Mouse (Mus musculus): ENCODE measurements at regions not wholly inside any gene's neighbourhood (a gene's known extent, or its start where the extent isn't known, plus 50 kb on each side); places are given as distances from the start of the nearest gene placed in this dataset.

DNA sequence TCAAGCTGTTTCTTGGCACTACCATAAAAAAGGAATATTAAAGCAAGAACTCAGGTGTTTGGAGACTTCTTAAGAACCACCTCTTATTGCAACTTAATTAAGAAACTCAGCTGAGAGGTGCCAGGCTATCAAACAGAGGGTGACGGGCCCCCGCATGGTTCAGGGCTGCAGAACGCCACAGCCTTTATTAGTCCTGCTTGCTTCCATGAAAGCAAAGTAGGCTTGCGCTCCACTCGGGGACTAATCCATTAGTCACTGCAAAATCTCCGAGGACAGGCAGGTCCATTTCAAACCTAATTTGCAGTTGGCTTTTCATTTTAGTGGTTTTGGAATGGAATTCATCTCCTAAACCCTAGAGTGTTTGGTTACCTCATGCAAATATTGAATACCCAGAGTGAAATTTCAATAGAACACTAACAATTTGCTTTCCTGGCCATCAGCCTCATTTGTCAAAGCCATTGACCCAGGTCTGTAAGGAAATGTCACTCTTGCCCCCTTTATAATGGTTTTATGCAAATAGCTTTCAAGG is 267.7 kb upstream of the Sulf2 start:
- no peaks in the 10 kb centered on the region for H3K4me1 ChIP-seq (ENCODE audit: control insufficient read depth, insufficient read depth, low read length)
- H3K27ac ChIP-seq (ENCODE audit: insufficient read depth, low read length) = no peak overlapping the region
- H3K4me3 ChIP-seq (replicated peaks; ENCODE audit: insufficient read depth, low read depth, low read length) = no peak overlapping the region
- 79% methylated on average over 6 of the region's 6 CpGs for WGBS
- TF ChIP-seq CTCF (IDR thresholded peaks at IDR 0.05; ENCODE audit: borderline replicate concordance, insufficient read depth, low read depth, low read length) = no peak
- TF ChIP-seq POLR2A (IDR thresholded peaks at IDR 0.05; ENCODE audit: borderline replicate concordance, insufficient read depth, low read length) = no peak
- DNase-seq = no peak
- no peaks in the 10 kb centered on the region for H3K27me3 ChIP-seq (ENCODE audit: control insufficient read depth, insufficient read depth, low read length)

DNA sequence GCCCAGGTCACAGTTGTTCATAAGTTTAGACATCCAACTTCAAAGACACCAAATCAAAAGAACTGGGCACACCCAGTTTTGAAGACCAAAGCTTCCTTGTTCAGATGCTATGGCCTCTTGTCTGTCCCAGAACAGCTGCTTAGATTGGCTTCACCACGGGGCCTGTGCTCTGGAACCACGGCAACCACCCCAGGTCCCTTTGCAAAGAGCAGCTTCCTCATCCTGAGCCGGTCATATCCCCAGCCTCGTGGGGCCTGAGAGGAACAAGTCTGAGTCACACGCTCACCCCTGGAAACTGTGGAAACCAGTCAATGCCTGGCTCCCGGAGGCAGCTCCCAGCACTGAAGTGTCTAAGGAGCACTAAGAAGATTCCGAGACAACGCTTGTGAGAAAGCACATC is 264.8 kb upstream of the Sulf2 start:
- H3K27ac ChIP-seq (ENCODE audit: insufficient read depth, low read length) = no peak overlapping the region
- WGBS = 59% methylated on average over 8 of the region's 8 CpGs
- no peak for DNase-seq
- no peaks in the 10 kb centered on the region for H3K4me1 ChIP-seq (ENCODE audit: control insufficient read depth, insufficient read depth, low read length)
- no peak overlapping the region for H3K4me3 ChIP-seq (replicated peaks; ENCODE audit: insufficient read depth, low read depth, low read length)
- TF ChIP-seq POLR2A (IDR thresholded peaks at IDR 0.05; ENCODE audit: borderline replicate concordance, insufficient read depth, low read length) (no peak), CTCF (IDR thresholded peaks at IDR 0.05; ENCODE audit: borderline replicate concordance, insufficient read depth, low read depth, low read length) (no peak)
- no peaks in the 10 kb centered on the region for H3K27me3 ChIP-seq (ENCODE audit: control insufficient read depth, insufficient read depth, low read length)

DNA sequence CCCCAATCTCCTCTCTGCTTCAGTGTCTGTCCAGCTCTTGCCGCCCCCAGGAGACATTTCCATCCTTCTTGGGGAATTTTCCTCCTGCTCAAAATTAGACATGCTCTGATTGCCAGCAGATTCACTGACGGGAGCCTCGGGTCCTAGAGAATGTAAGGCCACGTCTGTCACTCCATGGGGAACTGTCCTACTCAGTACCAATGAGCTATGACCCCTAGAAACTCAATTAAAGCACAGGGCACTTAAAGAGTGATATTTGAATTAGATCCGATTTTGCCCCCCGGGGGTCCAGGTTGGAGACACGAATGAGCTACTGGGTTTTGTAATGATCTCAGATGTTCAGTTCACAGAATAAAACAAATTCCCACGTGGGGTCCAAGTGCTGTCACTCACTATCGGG is 263.8 kb upstream of the Sulf2 start:
- Histone ChIP-seq H3K4me3 (replicated peaks; ENCODE audit: insufficient read depth, low read depth, low read length) (no peak overlapping the region), H3K4me1 (ENCODE audit: control insufficient read depth, insufficient read depth, low read length) (no peaks in the 10 kb centered on the region), H3K27me3 (ENCODE audit: control insufficient read depth, insufficient read depth, low read length) (no peaks in the 10 kb centered on the region), H3K27ac (ENCODE audit: insufficient read depth, low read length) (no peak overlapping the region)
- TF ChIP-seq POLR2A (IDR thresholded peaks at IDR 0.05; ENCODE audit: borderline replicate concordance, insufficient read depth, low read length) (no peak), CTCF (IDR thresholded peaks at IDR 0.05; ENCODE audit: borderline replicate concordance, insufficient read depth, low read depth, low read length) (no peak)
- WGBS = 41% methylated on average over 9 of the region's 9 CpGs
- DNase-seq = no peak

DNA sequence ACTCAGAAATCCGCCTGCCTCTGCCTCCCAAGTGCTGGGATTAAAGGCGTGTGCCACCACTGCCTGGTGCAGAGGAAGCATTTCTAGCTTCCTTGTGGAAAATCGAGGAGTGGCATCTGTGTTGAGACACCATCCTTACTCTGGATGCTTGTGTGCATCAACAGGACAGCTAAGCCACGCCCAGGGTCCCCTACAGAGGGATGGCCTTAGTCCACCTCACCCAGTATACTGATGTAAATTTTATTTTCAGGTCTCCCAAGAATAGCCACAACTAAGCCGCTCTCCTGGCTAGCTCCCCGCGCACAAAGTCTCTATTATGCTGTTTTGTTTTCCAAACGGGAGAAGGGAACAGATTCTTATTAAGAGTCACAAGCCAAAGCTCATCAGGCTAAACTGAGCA is 262.8 kb upstream of the Sulf2 start:
- no peaks in the 10 kb centered on the region for H3K4me1 ChIP-seq (ENCODE audit: control insufficient read depth, insufficient read depth, low read length)
- TF ChIP-seq POLR2A (IDR thresholded peaks at IDR 0.05; ENCODE audit: borderline replicate concordance, insufficient read depth, low read length) = no peak
- no peak for TF ChIP-seq CTCF (IDR thresholded peaks at IDR 0.05; ENCODE audit: borderline replicate concordance, insufficient read depth, low read depth, low read length)
- 80% methylated on average over 8 of the region's 8 CpGs for WGBS
- no peak overlapping the region for H3K4me3 ChIP-seq (replicated peaks; ENCODE audit: insufficient read depth, low read depth, low read length)
- no peak for DNase-seq
- H3K27ac ChIP-seq (ENCODE audit: insufficient read depth, low read length) = no peak overlapping the region
- H3K27me3 ChIP-seq (ENCODE audit: control insufficient read depth, insufficient read depth, low read length) = no peaks in the 10 kb centered on the region

DNA sequence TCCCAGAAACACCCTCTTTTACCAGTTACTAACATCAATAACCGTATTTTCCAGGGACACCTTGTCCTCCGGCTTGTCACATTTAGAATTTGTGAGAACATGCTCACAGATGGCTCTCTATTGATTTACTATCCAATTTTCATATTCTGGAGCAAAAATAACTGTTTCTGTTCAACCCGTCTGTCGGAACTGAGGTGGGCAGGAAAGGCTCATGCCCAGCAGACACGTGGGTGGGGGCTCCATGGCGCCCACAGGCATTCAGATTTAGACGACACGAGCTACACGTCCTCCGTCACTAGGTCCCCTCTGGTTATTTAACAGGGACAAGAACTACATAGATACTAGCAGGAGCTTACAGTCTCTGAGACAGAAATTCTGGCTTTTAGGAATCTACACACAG is 262.2 kb upstream of the Sulf2 start:
- Histone ChIP-seq H3K27ac (ENCODE audit: insufficient read depth, low read length) (no peak overlapping the region), H3K4me3 (replicated peaks; ENCODE audit: insufficient read depth, low read depth, low read length) (no peak overlapping the region), H3K27me3 (ENCODE audit: control insufficient read depth, insufficient read depth, low read length) (no peaks in the 10 kb centered on the region), H3K4me1 (ENCODE audit: control insufficient read depth, insufficient read depth, low read length) (no peaks in the 10 kb centered on the region)
- no peak for TF ChIP-seq CTCF (IDR thresholded peaks at IDR 0.05; ENCODE audit: borderline replicate concordance, insufficient read depth, low read depth, low read length)
- no peak for TF ChIP-seq POLR2A (IDR thresholded peaks at IDR 0.05; ENCODE audit: borderline replicate concordance, insufficient read depth, low read length)
- no peak for DNase-seq
- 86% methylated on average over 10 of the region's 10 CpGs for WGBS

DNA sequence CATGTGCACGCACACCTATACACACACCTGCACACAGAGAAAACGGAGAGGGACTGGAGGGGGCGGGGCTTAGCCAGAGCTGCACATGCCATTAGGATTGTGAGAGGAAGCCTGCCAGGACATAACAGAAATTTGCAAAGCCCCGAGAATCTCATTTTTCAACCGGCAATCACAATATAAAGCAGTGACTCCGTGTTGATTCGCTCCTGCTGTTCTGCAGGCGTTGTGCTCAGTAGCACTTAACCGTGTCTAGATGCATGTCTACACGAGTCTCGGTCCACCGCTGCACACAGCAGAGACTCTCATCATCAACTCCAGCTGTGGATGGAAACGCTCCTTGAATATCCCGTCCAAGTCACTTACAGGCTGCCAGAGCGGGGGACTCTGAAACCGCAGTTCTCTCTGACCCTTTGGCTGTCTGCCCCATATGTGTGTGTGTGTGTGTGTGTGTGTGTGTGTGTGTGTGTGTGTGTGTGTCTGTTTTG is 260.1 kb upstream of the Sulf2 start:
- no peak overlapping the region for H3K4me3 ChIP-seq (replicated peaks; ENCODE audit: insufficient read depth, low read depth, low read length)
- no peak overlapping the region for H3K27ac ChIP-seq (ENCODE audit: insufficient read depth, low read length)
- WGBS = 42% methylated on average over 16 of the region's 16 CpGs
- DNase-seq = no peak
- no peaks in the 10 kb centered on the region for H3K4me1 ChIP-seq (ENCODE audit: control insufficient read depth, insufficient read depth, low read length)
- TF ChIP-seq POLR2A (IDR thresholded peaks at IDR 0.05; ENCODE audit: borderline replicate concordance, insufficient read depth, low read length) = no peak
- TF ChIP-seq CTCF (IDR thresholded peaks at IDR 0.05; ENCODE audit: borderline replicate concordance, insufficient read depth, low read depth, low read length) = no peak
- no peaks in the 10 kb centered on the region for H3K27me3 ChIP-seq (ENCODE audit: control insufficient read depth, insufficient read depth, low read length)

DNA sequence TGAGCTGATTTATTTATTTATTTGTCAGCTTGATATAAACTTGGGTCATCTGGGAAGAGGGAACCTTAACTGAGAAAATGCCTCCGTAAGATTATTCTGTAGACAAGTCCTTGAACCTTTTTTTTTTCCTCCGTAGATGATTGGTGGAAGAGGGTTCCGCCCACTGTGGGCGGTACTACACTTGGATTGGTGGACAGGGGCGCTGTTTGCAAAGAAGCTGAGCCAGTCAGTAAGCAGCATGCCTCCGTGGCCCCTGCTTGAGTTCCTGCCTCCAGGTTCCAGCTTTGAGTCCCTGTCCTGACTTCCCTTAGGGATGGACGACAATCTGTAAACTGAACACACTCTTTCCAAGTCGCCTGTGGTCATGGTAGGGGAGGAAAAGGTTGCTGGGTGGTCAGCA is 259.4 kb upstream of the Sulf2 start:
- Histone ChIP-seq H3K27ac (ENCODE audit: insufficient read depth, low read length) (no peak overlapping the region), H3K4me3 (replicated peaks; ENCODE audit: insufficient read depth, low read depth, low read length) (no peak overlapping the region), H3K4me1 (ENCODE audit: control insufficient read depth, insufficient read depth, low read length) (no peaks in the 10 kb centered on the region), H3K27me3 (ENCODE audit: control insufficient read depth, insufficient read depth, low read length) (no peaks in the 10 kb centered on the region)
- no peak for TF ChIP-seq CTCF (IDR thresholded peaks at IDR 0.05; ENCODE audit: borderline replicate concordance, insufficient read depth, low read depth, low read length)
- TF ChIP-seq POLR2A (IDR thresholded peaks at IDR 0.05; ENCODE audit: borderline replicate concordance, insufficient read depth, low read length) = no peak
- WGBS = 89% methylated on average over 8 of the region's 8 CpGs
- DNase-seq = no peak

DNA sequence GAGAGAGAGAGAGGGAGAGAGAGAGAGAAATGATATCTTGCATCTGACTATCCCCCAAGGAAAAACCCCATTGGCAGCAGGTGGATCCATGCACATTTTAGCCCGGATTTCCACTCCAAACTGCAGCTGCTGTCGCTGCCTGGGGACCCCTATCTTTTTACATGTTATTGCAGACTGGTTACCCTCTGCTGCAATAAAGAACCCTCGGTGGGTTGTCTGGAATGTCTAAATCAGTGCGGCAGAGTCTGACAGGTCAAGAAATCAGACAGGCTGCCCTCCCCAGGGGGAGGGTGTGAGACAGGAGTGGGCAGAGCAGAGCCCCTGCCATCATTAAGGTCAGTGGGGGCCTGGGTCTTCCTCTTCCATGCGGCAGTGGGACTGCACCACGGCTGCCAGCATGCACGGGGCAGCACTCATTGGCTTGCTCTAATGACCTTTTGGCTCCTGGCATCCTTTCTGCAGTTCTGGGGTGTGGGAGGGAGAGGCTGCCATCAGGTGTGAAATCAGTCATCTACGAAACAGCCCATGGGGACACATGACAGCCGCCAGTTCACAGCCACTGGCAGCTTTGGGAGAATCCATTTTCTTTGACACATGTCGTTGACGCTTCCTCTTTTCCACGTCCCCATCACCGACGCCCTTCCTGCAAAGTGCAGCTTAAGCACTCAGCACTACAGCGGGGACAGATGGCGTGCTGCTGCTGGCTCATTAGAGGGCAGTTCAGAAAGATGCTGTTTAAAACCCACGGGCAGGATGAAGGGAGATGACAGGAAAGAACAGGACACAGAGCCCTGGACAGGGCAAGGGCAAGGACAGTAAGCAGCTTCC is 256.8 kb upstream of the Sulf2 start:
- no peak overlapping the region for H3K4me3 ChIP-seq (replicated peaks; ENCODE audit: insufficient read depth, low read depth, low read length)
- TF ChIP-seq CTCF (IDR thresholded peaks at IDR 0.05; ENCODE audit: borderline replicate concordance, insufficient read depth, low read depth, low read length) = no peak
- no peak for TF ChIP-seq POLR2A (IDR thresholded peaks at IDR 0.05; ENCODE audit: borderline replicate concordance, insufficient read depth, low read length)
- H3K4me1 ChIP-seq (ENCODE audit: control insufficient read depth, insufficient read depth, low read length) = no peaks in the 10 kb centered on the region
- H3K27ac ChIP-seq (ENCODE audit: insufficient read depth, low read length) = no peak overlapping the region
- WGBS = 14% methylated on average over 17 of the region's 17 CpGs
- DNase-seq = no peak
- no peaks in the 10 kb centered on the region for H3K27me3 ChIP-seq (ENCODE audit: control insufficient read depth, insufficient read depth, low read length)
